18 mouse cellular contexts compared by ENCODE assay signal in genomic region chr2:35747371-35748035, GRCm38 (mm10).
DNase-seq lines count a peak whose midpoint lies in the region; ATAC-seq and TF ChIP-seq lines count a peak whose summit lies in the region.
"Had no signal": no experiment of that assay in that cellular context is flagged by ENCODE, and none has a peak within 500 bp of the region (broad histone marks: within the 10 kb centered on the region; RNA-seq: fewer than 3 reads in every experiment).

No protein-coding gene starts in this region.

- H3K9ac ChIP-seq in hindbrain, embryonic 11.5 days (ENCODE audit: low read depth, low read length): no peak overlapping the region
- H3K9ac ChIP-seq in limb, embryonic 14.5 days (ENCODE audit: low read depth, low read length, severe bottlenecking): no peak overlapping the region

- H3K4me1 ChIP-seq in hindbrain, embryonic 10.5 days (replicated peaks): peaks cover 51% of the 10 kb centered on the region
- no peaks in the 10 kb centered on the region for H3K4me1 ChIP-seq in hindbrain, embryonic 11.5 days (replicated peaks; ENCODE audit: control insufficient read depth, insufficient read depth, low read length)
- H3K4me1 ChIP-seq in limb, embryonic 14.5 days (ENCODE audit: control insufficient read depth, insufficient read depth, low read length): peaks cover 38% of the 10 kb centered on the region

- TF ChIP-seq POLR2A in limb, embryonic 14.5 days (IDR thresholded peaks at IDR 0.05; ENCODE audit: borderline replicate concordance, extremely low read depth, insufficient read depth, insufficient read length): no peak

- no peak overlapping the region for H3K4me2 ChIP-seq in hindbrain, embryonic 11.5 days (replicated peaks; ENCODE audit: low read depth, low read length)
- H3K4me2 ChIP-seq in limb, embryonic 14.5 days (replicated peaks; ENCODE audit: low read depth, low read length, severe bottlenecking): no peak overlapping the region
- H3K4me2 ChIP-seq: heart, embryonic 11.5 days had no signal

- 85% methylated on average over 12 of the region's 12 CpGs for WGBS in hindbrain, embryonic 10.5 days
- 79% methylated on average over 12 of the region's 12 CpGs for WGBS in hindbrain, embryonic 11.5 days
- WGBS in limb, embryonic 14.5 days: 39% methylated on average over 12 of the region's 12 CpGs

- no peak for DNase-seq in hindbrain, embryonic 10.5 days (ENCODE audit: low spot score)
- DNase-seq in hindbrain, embryonic 11.5 days (ENCODE audit: low spot score): no peak
- peak; percentile 56 to 57 for DNase-seq in cerebellum, adult 18-20 months
- DNase-seq in cerebellum, adult 9-11 months: peak; percentile 75
- peak; percentile 49 for DNase-seq in limb, embryonic 14.5 days (ENCODE audit: low spot score)
- no peak for DNase-seq in adrenal gland, adult (ENCODE audit: inconsistent age in 2 of 2, low spot score in 1 of 2)
- DNase-seq in layer of hippocampus, adult 2 months (ENCODE audit: low spot score in 2 of 2): no peak
- DNase-seq: adrenal gland, postnatal 36 days; heart, postnatal 14 days; kidney, adult 18-20 months; kidney, postnatal 14 days; lung, adult 2 months; lung, postnatal 36 days; thymus, postnatal 4 days had no signal

- H3K36me3 ChIP-seq in hindbrain, embryonic 10.5 days: no peaks in the 10 kb centered on the region
- H3K36me3 ChIP-seq in hindbrain, embryonic 11.5 days (ENCODE audit: control insufficient read depth, insufficient read depth, low read length): no peaks in the 10 kb centered on the region
- H3K36me3 ChIP-seq in limb, embryonic 14.5 days (ENCODE audit: control insufficient read depth, insufficient read depth, low read length): no peaks in the 10 kb centered on the region

- no peak for ATAC-seq in hindbrain, embryonic 11.5 days (ENCODE audit: low FRiP score)
- peak; percentile 67 for ATAC-seq in limb, embryonic 14.5 days (ENCODE audit: low FRiP score, low read depth)
- ATAC-seq: hindbrain, postnatal 0 days; Patski had no signal

- no peaks in the 10 kb centered on the region for H3K27me3 ChIP-seq in hindbrain, embryonic 10.5 days (ENCODE audit: insufficient read depth, poor library complexity, severe bottlenecking)
- H3K27me3 ChIP-seq in hindbrain, embryonic 11.5 days (ENCODE audit: control insufficient read depth, insufficient read depth, low read length): no peaks in the 10 kb centered on the region
- no peaks in the 10 kb centered on the region for H3K27me3 ChIP-seq in limb, embryonic 14.5 days (ENCODE audit: control insufficient read depth, insufficient read depth, low read length)
- H3K27me3 ChIP-seq: Patski had no signal

- H3K4me3 ChIP-seq in hindbrain, embryonic 10.5 days: no peak overlapping the region
- H3K4me3 ChIP-seq in hindbrain, embryonic 11.5 days (ENCODE audit: low read depth, low read length): no peak overlapping the region
- no peak overlapping the region for H3K4me3 ChIP-seq in limb, embryonic 14.5 days (replicated peaks; ENCODE audit: low read length)
- H3K4me3 ChIP-seq in layer of hippocampus, adult 2 months: no peak overlapping the region
- H3K4me3 ChIP-seq: erythroblast, embryonic 14.5 days had no signal

- TF ChIP-seq CTCF in layer of hippocampus, adult 2 months (conservative IDR thresholded peaks at IDR 0.05): no peak

- 0 out of 2 replicates have a peak overlapping the region, but pooled peaks have one; percentile 30 for H3K27ac ChIP-seq in hindbrain, embryonic 10.5 days
- no peak overlapping the region for H3K27ac ChIP-seq in hindbrain, embryonic 11.5 days (ENCODE audit: low read depth, low read length)
- peak overlapping the region; percentile 55; the same call in 1 of the 2 replicates for H3K27ac ChIP-seq in limb, embryonic 14.5 days (replicated peaks; ENCODE audit: low read depth, low read length)
- no peak overlapping the region for H3K27ac ChIP-seq in layer of hippocampus, adult 2 months
- H3K27ac ChIP-seq: hindbrain, postnatal 0 days had no signal

- no peaks in the 10 kb centered on the region for H3K9me3 ChIP-seq in hindbrain, embryonic 10.5 days
- H3K9me3 ChIP-seq in hindbrain, embryonic 11.5 days (ENCODE audit: control insufficient read depth, low read length): no peaks in the 10 kb centered on the region
- no peaks in the 10 kb centered on the region for H3K9me3 ChIP-seq in limb, embryonic 14.5 days (ENCODE audit: control insufficient read depth, low read length)

Comparison
In these comparisons a context has a peak if more than half of its experiments do, and no peak if none do; other contexts are left out.
1. H3K27ac ChIP-seq: peak in hindbrain, embryonic 10.5 days (single experiment) and limb, embryonic 14.5 days (single experiment); none in hindbrain, embryonic 11.5 days (single experiment) and layer of hippocampus, adult 2 months (single experiment).
2. DNase-seq: peak in cerebellum, adult 18-20 months (2 of 2), cerebellum, adult 9-11 months (single experiment) and limb, embryonic 14.5 days (single experiment); none in hindbrain, embryonic 10.5 days (single experiment), hindbrain, embryonic 11.5 days (single experiment), adrenal gland, adult (0 of 2) and layer of hippocampus, adult 2 months (0 of 2).